Mouse (Mus musculus) MEL (cell line): ENCODE measurements at regions not wholly inside any gene's neighbourhood (a gene's known extent, or its start where the extent isn't known, plus 50 kb on each side); places are given as distances from the start of the nearest gene placed in this dataset.

Experiments
- DNase-seq: peaks from one replicate; pipeline ENCODE4 v3.0.0; 2011; ENCODE audit warnings: low read depth, low spot score
- H3K27ac ChIP-seq: 2 replicates; pipeline ENCODE4 v1.5.1; 2012; ENCODE audit warnings: low read depth, mild to moderate bottlenecking, control low read depth, low read length, moderate library complexity; ENCODE audit not compliant: control insufficient read depth
- H3K27me3 ChIP-seq, 2 experiments: fragments of 150-350 bp in 1 of 2; sonication (generic) in 1 of 2; 2 replicates each; pipeline ENCODE4 v1.6.1; 2012; ENCODE audit warnings: low read length in 2 of 2, mild to moderate bottlenecking in 2 of 2, improper control_type of control experiment in 1 of 2, moderate library complexity in 1 of 2; ENCODE audit not compliant: insufficient read depth in 2 of 2, control insufficient read depth in 1 of 2
- H3K36me3 ChIP-seq, 2 experiments: 2 replicates each; pipeline ENCODE4 v1.6.1; 2012 to 2014; ENCODE audit warnings: low read length in 2 of 2, improper control_type of control experiment in 1 of 2, inconsistent platforms in 1 of 2, mild to moderate bottlenecking in 1 of 2; ENCODE audit not compliant: insufficient read depth in 2 of 2, control insufficient read depth in 1 of 2
- H3K4me1 ChIP-seq, 2 experiments: fragments of 150-350 bp in 1 of 2; sonication (generic) in 1 of 2; 2 replicates each; pipeline ENCODE4 v1.6.1; 2012; ENCODE audit warnings: low read length in 2 of 2, improper control_type of control experiment in 1 of 2, mild to moderate bottlenecking in 1 of 2; ENCODE audit not compliant: insufficient read depth in 2 of 2, control insufficient read depth in 1 of 2
- H3K4me3 ChIP-seq, 2 experiments: fragments of 150-350 bp in 1 of 2; sonication (generic) in 1 of 2; 2 replicates each; pipeline ENCODE4 v1.5.1; 2012; ENCODE audit warnings: low read depth in 2 of 2, low read length in 2 of 2, mild to moderate bottlenecking in 2 of 2, moderate library complexity in 2 of 2, control low read depth in 1 of 2, improper control_type of control experiment in 1 of 2; ENCODE audit not compliant: control insufficient read depth in 1 of 2, insufficient read depth in 1 of 2
- H3K79me2 ChIP-seq: 2 replicates; pipeline ENCODE4 v1.6.1; 2012; ENCODE audit warnings: mild to moderate bottlenecking, low read length, moderate library complexity; ENCODE audit not compliant: control insufficient read depth, poor library complexity, insufficient read depth
- H3K9ac ChIP-seq: 2 replicates; pipeline ENCODE4 v1.6.1; 2012; ENCODE audit warnings: low read depth, mild to moderate bottlenecking, control low read depth, low read length, moderate library complexity; ENCODE audit not compliant: control insufficient read depth, poor library complexity, severe bottlenecking
- H3K9me3 ChIP-seq: fragments of 150-350 bp; sonication (generic); replicated peaks from 2 replicates; pipeline ENCODE4 v1.6.1; 2012; ENCODE audit warnings: mild to moderate bottlenecking, low read length, improper control_type of control experiment, moderate library complexity; ENCODE audit not compliant: insufficient read depth
- BHLHE40 ChIP-seq: IDR thresholded peaks from 2 replicates; pipeline ENCODE4 v1.6.1; 2012; ENCODE audit warnings: low read depth, mild to moderate bottlenecking, inconsistent platforms, low read length, improper control_type of control experiment, borderline replicate concordance
- CHD1 ChIP-seq: IDR thresholded peaks from 2 replicates; pipeline ENCODE4 v1.6.1; 2012; ENCODE audit warnings: low read depth, mild to moderate bottlenecking, inconsistent platforms, low read length, improper control_type of control experiment
- CTCF ChIP-seq, 3 experiments: IDR thresholded peaks in 2 of 3; conservative IDR thresholded peaks in 1 of 3; 2 replicates each; pipeline ENCODE4 v1.5.1; 2011 to 2012; ENCODE audit warnings: low read length in 3 of 3, low read depth in 2 of 3, mild to moderate bottlenecking in 2 of 3, improper control_type of control experiment in 1 of 3, inconsistent platforms in 1 of 3, mixed read lengths in 1 of 3, moderate library complexity in 1 of 3; ENCODE audit not compliant: control insufficient read depth in 1 of 3, insufficient read depth in 1 of 3, poor library complexity in 1 of 3, severe bottlenecking in 1 of 3
- ELF1 ChIP-seq: IDR thresholded peaks from 2 replicates; pipeline ENCODE4 v1.6.1; 2014; ENCODE audit warnings: low read depth, mild to moderate bottlenecking, inconsistent platforms, low read length, improper control_type of control experiment, moderate library complexity
- EP300 ChIP-seq, 2 experiments: IDR thresholded peaks; 2 replicates each; pipeline ENCODE4 v1.6.1; 2011; ENCODE audit warnings: improper control_type of control experiment in 2 of 2, low read length in 2 of 2, low read depth in 1 of 2, mild to moderate bottlenecking in 1 of 2
- GABPA ChIP-seq: IDR thresholded peaks from 2 replicates; pipeline ENCODE4 v1.6.1; 2012; ENCODE audit warnings: low read depth, mild to moderate bottlenecking, inconsistent platforms, low read length, improper control_type of control experiment, moderate library complexity
- HCFC1 ChIP-seq: IDR thresholded peaks from 2 replicates; pipeline ENCODE4 v1.6.1; 2012; ENCODE audit warnings: low read depth, mild to moderate bottlenecking, inconsistent platforms, low read length, improper control_type of control experiment, moderate library complexity
- MEF2A ChIP-seq: IDR thresholded peaks from 2 replicates; pipeline ENCODE4 v1.6.1; 2014; ENCODE audit warnings: low read depth, mild to moderate bottlenecking, inconsistent platforms, low read length, improper control_type of control experiment; ENCODE audit not compliant: poor library complexity, insufficient replicate concordance, severe bottlenecking; ENCODE audit errors: extremely low read depth
- MYB ChIP-seq: IDR thresholded peaks from 2 replicates; pipeline ENCODE4 v1.6.1; 2011; ENCODE audit warnings: mild to moderate bottlenecking, low read depth, low read length, improper control_type of control experiment
- NELFE ChIP-seq: IDR thresholded peaks from 2 replicates; pipeline ENCODE4 v1.6.1; 2011; ENCODE audit warnings: low read depth, low read length, improper control_type of control experiment
- NRF1 ChIP-seq: IDR thresholded peaks from 2 replicates; pipeline ENCODE4 v1.6.1; 2014; ENCODE audit warnings: low read depth, mild to moderate bottlenecking, inconsistent platforms, low read length, improper control_type of control experiment, moderate library complexity; ENCODE audit not compliant: poor library complexity, insufficient read depth, severe bottlenecking
- POLR2A ChIP-seq, 2 experiments: IDR thresholded peaks; 2 replicates each; pipeline ENCODE4 v1.6.1; 2011 to 2012; ENCODE audit warnings: low read length in 2 of 2, mild to moderate bottlenecking in 2 of 2, control low read depth in 1 of 2, improper control_type of control experiment in 1 of 2, low read depth in 1 of 2, moderate library complexity in 1 of 2; ENCODE audit not compliant: control insufficient read depth in 1 of 2, insufficient read depth in 1 of 2, poor library complexity in 1 of 2
- POLR2AphosphoS2 ChIP-seq: IDR thresholded peaks from 2 replicates; pipeline ENCODE4 v1.6.1; 2011; ENCODE audit warnings: low read length, improper control_type of control experiment
- RAD21 ChIP-seq: IDR thresholded peaks from 2 replicates; pipeline ENCODE4 v1.6.1; 2011; ENCODE audit warnings: mild to moderate bottlenecking, low read depth, low read length, improper control_type of control experiment
- RCOR1 ChIP-seq: IDR thresholded peaks from 2 replicates; pipeline ENCODE4 v1.6.1; 2012; ENCODE audit warnings: low read depth, mild to moderate bottlenecking, inconsistent platforms, low read length, improper control_type of control experiment
- SIN3A ChIP-seq: IDR thresholded peaks from 2 replicates; pipeline ENCODE4 v1.6.1; 2012; ENCODE audit warnings: low read length, improper control_type of control experiment, inconsistent platforms
- SMC3 ChIP-seq: IDR thresholded peaks from 2 replicates; pipeline ENCODE4 v1.6.1; 2011; ENCODE audit warnings: low read depth, low read length, improper control_type of control experiment
- TAL1 ChIP-seq: IDR thresholded peaks from 2 replicates; pipeline ENCODE4 v1.6.1; 2012; ENCODE audit warnings: mild to moderate bottlenecking, inconsistent platforms, low read length, moderate library complexity, mixed read lengths
- TBP ChIP-seq: IDR thresholded peaks from 2 replicates; pipeline ENCODE4 v1.8.0; 2011; ENCODE audit warnings: low read depth, low read length, improper control_type of control experiment
- TCF12 ChIP-seq: IDR thresholded peaks from 2 replicates; pipeline ENCODE4 v1.6.1; 2014; ENCODE audit warnings: low read depth, mild to moderate bottlenecking, inconsistent platforms, low read length, improper control_type of control experiment, moderate library complexity
- USF2 ChIP-seq, 2 experiments: IDR thresholded peaks; 2 replicates each; pipeline ENCODE4 v1.6.1; 2011 to 2012; ENCODE audit warnings: improper control_type of control experiment in 2 of 2, low read length in 2 of 2, borderline replicate concordance in 1 of 2, inconsistent platforms in 1 of 2, low read depth in 1 of 2, mild to moderate bottlenecking in 1 of 2; ENCODE audit not compliant: insufficient read depth in 1 of 2
- ZC3H11A ChIP-seq: IDR thresholded peaks from 2 replicates; pipeline ENCODE4 v1.6.1; 2012; ENCODE audit warnings: low read depth, mild to moderate bottlenecking, inconsistent platforms, low read length, improper control_type of control experiment
- ZMIZ1 ChIP-seq: IDR thresholded peaks from 2 replicates; pipeline ENCODE4 v1.6.1; 2012; ENCODE audit warnings: low read depth, mild to moderate bottlenecking, inconsistent platforms, low read length, improper control_type of control experiment, moderate library complexity

GRCm38 (mm10) chr12:7587501-7587900 lies 389.9 kb upstream of the Apob start:
- no peak overlapping the region for H3K4me3 ChIP-seq
- no peaks in the 10 kb centered on the region for H3K79me2 ChIP-seq
- H3K27ac ChIP-seq, result no peak overlapping the region
- no peak for DNase-seq
- no peak overlapping the region for H3K9ac ChIP-seq
- H3K9me3 ChIP-seq, result no peaks in the 10 kb centered on the region
- H3K27me3 ChIP-seq, result no peaks in the 10 kb centered on the region
- no peaks in the 10 kb centered on the region for H3K4me1 ChIP-seq
- TF ChIP-seq TAL1 (no peak), EP300 (IDR thresholded peaks at IDR 0.05; ENCODE audit: low read depth in 1 of 2, low read length in 2 of 2) (no peak), POLR2AphosphoS2 (no peak), SIN3A (no peak), MEF2A (no peak)
- no peaks in the 10 kb centered on the region for H3K36me3 ChIP-seq

- H3K36me3 ChIP-seq, result no peaks in the 10 kb centered on the region
Measured at GRCm38 (mm10) chr12:7611272-7612092, 366.0 kb upstream of the Apob start.

GRCm38 (mm10) chr12:7636417-7637175 lies 340.9 kb upstream of the Apob start:
- H3K27me3 ChIP-seq, result no peaks in the 10 kb centered on the region
- no peak for DNase-seq
- H3K9me3 ChIP-seq, result no peaks in the 10 kb centered on the region
- no peaks in the 10 kb centered on the region for H3K4me1 ChIP-seq
- no peaks in the 10 kb centered on the region for H3K36me3 ChIP-seq
- H3K4me3 ChIP-seq, result no peak overlapping the region
- no peak overlapping the region for H3K9ac ChIP-seq
- no peaks in the 10 kb centered on the region for H3K79me2 ChIP-seq
- no peak overlapping the region for H3K27ac ChIP-seq
- no peak for TF ChIP-seq SMC3
- TF ChIP-seq NRF1, result no peak
- no peak for TF ChIP-seq CTCF (IDR thresholded peaks at IDR 0.05 in 2 of 3, conservative IDR thresholded peaks at IDR 0.05 in 1 of 3; ENCODE audit: control insufficient read depth in 1 of 3, insufficient read depth in 1 of 3, low read depth in 2 of 3, low read length in 3 of 3, poor library complexity in 1 of 3, severe bottlenecking in 1 of 3)
- no peak for TF ChIP-seq TCF12
- TF ChIP-seq BHLHE40, result no peak
- no peak for TF ChIP-seq ZMIZ1
- no peak for TF ChIP-seq TAL1
- no peak for TF ChIP-seq GABPA
- no peak for TF ChIP-seq USF2 (IDR thresholded peaks at IDR 0.05; ENCODE audit: borderline replicate concordance in 1 of 2, insufficient read depth in 1 of 2, low read depth in 1 of 2, low read length in 2 of 2)
- no peak for TF ChIP-seq ZC3H11A
- TF ChIP-seq ELF1, result no peak
- no peak for TF ChIP-seq POLR2A (IDR thresholded peaks at IDR 0.05; ENCODE audit: control insufficient read depth in 1 of 2, insufficient read depth in 1 of 2, low read depth in 1 of 2, low read length in 2 of 2, poor library complexity in 1 of 2)
- no peak for TF ChIP-seq CHD1
- no peak for TF ChIP-seq MYB

More at GRCm38 (mm10) chr12:7611272-7612092, 366.0 kb upstream of the Apob start:
- Histone ChIP-seq H3K4me3 (no peak overlapping the region), H3K79me2 (no peaks in the 10 kb centered on the region), H3K27ac (no peak overlapping the region), H3K9ac (no peak overlapping the region), H3K27me3 (no peaks in the 10 kb centered on the region), H3K4me1 (no peaks in the 10 kb centered on the region), H3K9me3 (no peaks in the 10 kb centered on the region)
- no peak for DNase-seq
- TF ChIP-seq RAD21 (no peak), CTCF (IDR thresholded peaks at IDR 0.05 in 2 of 3, conservative IDR thresholded peaks at IDR 0.05 in 1 of 3; ENCODE audit: control insufficient read depth in 1 of 3, insufficient read depth in 1 of 3, low read depth in 2 of 3, low read length in 3 of 3, poor library complexity in 1 of 3, severe bottlenecking in 1 of 3) (no peak), CHD1 (no peak), RCOR1 (no peak), HCFC1 (no peak), EP300 (IDR thresholded peaks at IDR 0.05; ENCODE audit: low read depth in 1 of 2, low read length in 2 of 2) (no peak), POLR2A (IDR thresholded peaks at IDR 0.05; ENCODE audit: control insufficient read depth in 1 of 2, insufficient read depth in 1 of 2, low read depth in 1 of 2, low read length in 2 of 2, poor library complexity in 1 of 2) (no peak), BHLHE40 (no peak), POLR2AphosphoS2 (no peak), TBP (no peak), ZC3H11A (no peak), NELFE (no peak)
